Mouse (Mus musculus) midbrain, embryonic 10.5 days (tissue): ENCODE results near the gene Amn. TPM values are rescaled to one million over a fixed set of nuclear protein-coding genes. Genes with fewer than 3 reads are reported as not detected.

Experiments
- DNase-seq: peaks from one replicate; pipeline ENCODE4 v3.0.0-alpha.2; 2017; ENCODE audit warnings: low spot score
- H3K27ac ChIP-seq: fragments of 300-500 bp; sonication (generic); replicated peaks from 2 replicates; pipeline ENCODE4 v1.5.1; 2016; ENCODE audit warnings: mild to moderate bottlenecking
- H3K27me3 ChIP-seq: fragments of 300-500 bp; sonication (generic); 2 replicates; pipeline ENCODE4 v1.6.1; 2016; ENCODE audit warnings: low read depth, mild to moderate bottlenecking; ENCODE audit not compliant: poor library complexity, severe bottlenecking
- H3K36me3 ChIP-seq: fragments of 300-500 bp; sonication (generic); 2 replicates; pipeline ENCODE4 v1.6.1; 2016; ENCODE audit warnings: mild to moderate bottlenecking, moderate library complexity
- H3K4me1 ChIP-seq: fragments of 300-500 bp; sonication (generic); 2 replicates; pipeline ENCODE4 v1.6.1; 2016
- H3K4me3 ChIP-seq: fragments of 300-500 bp; sonication (generic); 2 replicates; pipeline ENCODE4 v1.5.1; 2016; ENCODE audit warnings: mild to moderate bottlenecking, moderate library complexity
- H3K9me3 ChIP-seq: fragments of 300-500 bp; sonication (generic); replicated peaks from 2 replicates; pipeline ENCODE4 v1.6.1; 2016; ENCODE audit warnings: mild to moderate bottlenecking
- WGBS: fragments of 180-500 bp; shearing (Covaris S2); methylation state at CpG from one replicate; pipeline ENCODE4 v1.1.7; 2016; 5-methylcytosine and 5-hydroxymethylcytosine counted together
- polyA plus RNA-seq: library from polyadenylated mRNA; unstranded; fragments of >200 nt; fragmentation: Nextera tagmentation; extraction: Ambion mirVana; gene quantifications from 2 replicates; pipeline ENCODE4 v1.2.1, GENCODE M21; 2016

Amn gene
- polyA plus RNA-seq, 1 experiment from 2014 or later, result 0.11 TPM

DNA sequence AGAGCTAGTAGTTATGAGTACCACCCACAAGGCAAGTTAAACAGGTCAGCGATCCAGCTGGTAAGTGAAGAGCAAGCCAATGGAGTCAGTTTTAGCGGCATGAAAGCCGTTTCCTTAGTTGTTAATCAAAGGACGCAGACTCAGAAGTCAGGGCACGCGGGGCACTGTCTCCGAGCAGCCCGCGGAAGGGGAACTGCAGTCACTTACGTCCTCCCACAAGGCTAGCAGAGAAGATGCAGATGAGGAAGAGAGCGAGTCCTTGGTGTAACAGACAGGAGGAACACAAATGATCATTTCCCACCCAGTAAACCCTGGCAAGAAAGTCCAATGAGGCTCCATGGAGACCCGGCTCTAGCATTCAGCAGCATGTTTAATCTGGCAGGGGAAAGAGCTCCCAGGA lies 38.4 kb downstream of the Amn start:
- 91% methylated on average over 12 of the region's 12 CpGs for WGBS
- H3K9me3 ChIP-seq, result no peaks in the 10 kb centered on the region
- H3K27ac ChIP-seq, result no peak overlapping the region
- H3K4me1 ChIP-seq, result no peaks in the 10 kb centered on the region
- H3K36me3 ChIP-seq, result peaks cover 97% of the 10 kb centered on the region
- no peak overlapping the region for H3K4me3 ChIP-seq
- H3K27me3 ChIP-seq, result no peaks in the 10 kb centered on the region
- DNase-seq, result no peak

DNA sequence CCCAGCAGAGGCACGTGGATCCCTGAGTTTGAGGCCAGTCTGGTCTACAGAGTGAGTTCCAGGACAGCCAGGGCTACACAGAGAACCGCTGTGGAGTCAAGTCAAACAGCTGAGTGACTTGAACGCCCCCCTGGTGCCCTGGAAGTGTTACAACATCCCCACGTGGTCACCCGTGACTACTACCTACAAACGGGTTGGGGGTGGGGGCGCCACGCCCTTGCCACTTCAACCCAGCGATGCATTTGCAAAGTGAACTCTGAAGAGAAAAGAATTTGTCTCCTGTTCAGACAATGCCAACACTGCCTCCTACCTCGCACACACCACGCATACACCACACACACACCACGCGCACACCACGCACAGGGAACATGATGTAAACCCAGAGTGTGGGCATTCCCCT lies 39.0 kb downstream of the Amn start:
- no peak overlapping the region for H3K4me3 ChIP-seq
- H3K27ac ChIP-seq, result no peak overlapping the region
- H3K9me3 ChIP-seq, result no peaks in the 10 kb centered on the region
- DNase-seq, result no peak
- H3K4me1 ChIP-seq, result no peaks in the 10 kb centered on the region
- H3K27me3 ChIP-seq, result no peaks in the 10 kb centered on the region
- peaks cover 97% of the 10 kb centered on the region for H3K36me3 ChIP-seq
- 90% methylated on average over 14 of the region's 14 CpGs for WGBS

DNA sequence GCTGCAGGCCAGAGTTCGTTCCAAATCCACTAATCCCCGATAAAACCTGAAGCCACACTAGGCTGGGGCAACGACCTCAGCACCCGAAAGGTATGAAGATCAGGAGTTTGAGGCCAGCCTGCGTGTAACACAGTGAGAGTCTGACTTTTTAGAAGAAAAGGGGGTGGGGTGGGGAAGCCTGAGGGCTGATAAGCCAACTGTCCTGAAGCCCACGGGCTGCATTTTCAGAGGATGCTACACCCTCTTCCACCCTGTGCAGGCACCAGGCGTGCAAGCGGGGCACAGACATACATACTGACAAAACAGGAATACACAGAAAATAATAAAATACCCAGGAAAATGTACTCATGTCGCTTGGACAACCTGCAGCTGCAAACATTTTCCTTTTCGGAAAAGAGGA lies 40.9 kb downstream of the Amn start:
- Histone ChIP-seq H3K4me1 (no peaks in the 10 kb centered on the region), H3K36me3 (peaks cover 97% of the 10 kb centered on the region), H3K4me3 (no peak overlapping the region), H3K27me3 (no peaks in the 10 kb centered on the region), H3K9me3 (no peaks in the 10 kb centered on the region), H3K27ac (no peak overlapping the region)
- DNase-seq, result no peak
- WGBS, result 93% methylated on average over 10 of the region's 10 CpGs

DNA sequence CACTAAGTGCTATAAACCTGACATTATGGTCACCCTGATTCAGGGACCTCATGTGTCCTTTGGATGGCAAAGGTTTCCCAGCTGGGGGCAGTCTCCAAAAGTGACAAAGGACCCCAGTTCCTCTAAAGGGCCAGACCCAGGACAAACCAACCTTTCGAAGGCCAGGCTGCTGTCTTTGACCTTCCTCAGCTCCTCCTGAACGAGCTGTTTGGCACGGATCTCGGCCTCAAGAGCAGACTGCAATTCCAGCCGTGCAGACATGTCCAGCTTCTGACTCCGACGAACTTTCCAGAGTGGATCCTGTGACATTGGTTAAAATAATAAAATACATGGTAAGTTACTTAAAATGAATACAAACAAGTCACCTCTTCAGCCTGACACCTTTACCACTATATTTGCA lies 43.4 kb downstream of the Amn start:
- no peaks in the 10 kb centered on the region for H3K9me3 ChIP-seq
- H3K27ac ChIP-seq, result no peak overlapping the region
- H3K4me3 ChIP-seq, result no peak overlapping the region
- H3K4me1 ChIP-seq, result no peaks in the 10 kb centered on the region
- peaks cover 100% of the 10 kb centered on the region for H3K36me3 ChIP-seq
- H3K27me3 ChIP-seq, result no peaks in the 10 kb centered on the region
- no peak for DNase-seq
- 96% methylated on average over 7 of the region's 7 CpGs for WGBS

DNA sequence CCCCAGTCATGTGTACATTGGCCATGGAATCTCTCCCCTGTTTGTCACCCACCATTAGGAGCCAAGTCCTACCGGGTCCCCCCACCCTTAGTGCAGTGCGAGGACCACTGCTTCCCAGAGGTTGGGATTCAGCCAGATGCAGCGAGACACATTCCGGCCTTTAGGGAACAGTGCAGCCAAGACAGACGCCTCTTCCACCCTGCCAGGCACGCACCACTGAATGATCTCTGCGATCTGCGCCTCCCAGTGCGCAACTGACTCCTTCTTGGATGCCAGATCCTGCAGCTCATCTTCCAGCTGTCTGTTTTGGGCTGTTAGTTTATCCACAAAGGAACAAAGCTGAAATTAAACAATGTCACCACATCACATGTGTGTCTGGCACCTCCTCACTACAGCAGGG lies 46.8 kb downstream of the Amn start:
- H3K27me3 ChIP-seq, result no peaks in the 10 kb centered on the region
- WGBS, result 94% methylated on average over 9 of the region's 9 CpGs

DNA sequence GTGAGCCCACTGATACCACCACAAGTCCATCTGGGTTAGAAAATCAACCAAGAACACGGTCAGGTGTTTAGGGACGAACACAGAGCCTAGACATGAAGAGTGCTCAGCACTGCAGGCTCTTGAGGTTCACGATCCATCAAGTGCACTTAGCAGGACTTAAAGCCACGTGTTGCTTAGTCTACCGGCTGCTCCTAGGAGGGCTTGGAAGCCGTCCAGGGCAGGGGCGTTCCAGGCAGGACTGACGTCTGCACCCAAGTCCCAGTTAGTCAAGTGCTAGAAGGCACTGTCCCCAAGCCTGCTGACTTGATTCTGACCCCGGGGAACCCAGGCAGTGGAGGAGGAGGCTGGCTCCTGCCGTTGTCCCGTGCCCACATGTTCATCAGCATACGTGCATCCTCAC lies 49.7 kb downstream of the Amn start:
- H3K36me3 ChIP-seq, result peaks cover 100% of the 10 kb centered on the region
- DNase-seq, result no peak
- WGBS, result 92% methylated on average over 12 of the region's 12 CpGs

More for the DNA sequence above, 46.8 kb downstream of the Amn start:
- H3K4me3 ChIP-seq, result no peak overlapping the region
- H3K27ac ChIP-seq, result no peak overlapping the region
- peaks cover 100% of the 10 kb centered on the region for H3K36me3 ChIP-seq
- DNase-seq, result no peak
- no peaks in the 10 kb centered on the region for H3K9me3 ChIP-seq
- H3K4me1 ChIP-seq, result no peaks in the 10 kb centered on the region

DNA sequence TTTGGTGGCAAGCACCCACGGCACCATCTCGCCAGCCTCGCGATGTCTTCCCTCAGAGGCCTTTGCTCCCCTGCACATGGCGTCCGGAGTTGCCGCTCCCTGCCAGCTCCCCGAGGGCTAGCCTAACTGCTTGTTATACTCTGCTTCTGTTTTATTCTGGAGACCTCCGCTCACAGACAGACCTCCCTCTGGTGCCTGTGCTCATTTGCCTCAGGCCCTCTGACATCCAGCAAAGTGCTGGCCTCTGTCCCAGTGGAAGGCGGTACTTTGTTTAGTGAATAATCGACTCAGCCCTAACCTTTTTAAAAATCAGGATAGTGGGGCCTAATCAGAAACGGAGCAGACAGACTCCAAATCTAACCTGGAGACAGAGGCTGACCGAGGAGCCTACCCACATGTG lies 50.9 kb downstream of the Amn start:
- Histone ChIP-seq H3K36me3 (peaks cover 100% of the 10 kb centered on the region), H3K27me3 (no peaks in the 10 kb centered on the region)
- 94% methylated on average over 13 of the region's 13 CpGs for WGBS

More for the DNA sequence above, 49.7 kb downstream of the Amn start:
- Histone ChIP-seq H3K9me3 (no peaks in the 10 kb centered on the region), H3K4me1 (no peaks in the 10 kb centered on the region), H3K27ac (no peak overlapping the region), H3K4me3 (no peak overlapping the region), H3K27me3 (no peaks in the 10 kb centered on the region)

DNA sequence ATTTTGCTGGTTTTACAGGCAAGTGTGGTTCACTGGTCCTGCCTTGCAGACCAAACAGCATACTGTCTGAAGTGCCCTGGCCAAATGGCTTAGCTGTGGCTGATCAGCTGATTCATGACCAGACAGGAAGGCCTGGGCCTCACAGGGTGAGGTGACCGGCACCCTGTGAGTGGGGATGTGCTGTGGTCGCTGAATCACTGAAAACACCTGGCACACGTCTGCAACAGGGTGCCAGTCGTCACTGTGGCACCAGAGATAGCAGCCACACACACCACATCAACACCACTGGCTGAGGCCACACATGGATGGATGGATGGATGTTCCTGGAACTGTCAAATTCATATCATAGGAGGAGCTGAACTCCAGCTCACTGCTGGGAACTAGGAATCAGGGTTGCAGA lies 52.5 kb downstream of the Amn start:
- Histone ChIP-seq H3K9me3 (no peaks in the 10 kb centered on the region), H3K4me3 (no peak overlapping the region), H3K27ac (no peak overlapping the region), H3K36me3 (peaks cover 100% of the 10 kb centered on the region), H3K27me3 (no peaks in the 10 kb centered on the region), H3K4me1 (peaks cover 8% of the 10 kb centered on the region; the same call in 1 of the 2 replicates)
- no peak for DNase-seq
- 94% methylated on average over 4 of the region's 4 CpGs for WGBS

More for the DNA sequence above, 50.9 kb downstream of the Amn start:
- Histone ChIP-seq H3K9me3 (no peaks in the 10 kb centered on the region), H3K27ac (no peak overlapping the region), H3K4me3 (no peak overlapping the region), H3K4me1 (peaks cover 8% of the 10 kb centered on the region; the same call in 1 of the 2 replicates)
- no peak for DNase-seq

DNA sequence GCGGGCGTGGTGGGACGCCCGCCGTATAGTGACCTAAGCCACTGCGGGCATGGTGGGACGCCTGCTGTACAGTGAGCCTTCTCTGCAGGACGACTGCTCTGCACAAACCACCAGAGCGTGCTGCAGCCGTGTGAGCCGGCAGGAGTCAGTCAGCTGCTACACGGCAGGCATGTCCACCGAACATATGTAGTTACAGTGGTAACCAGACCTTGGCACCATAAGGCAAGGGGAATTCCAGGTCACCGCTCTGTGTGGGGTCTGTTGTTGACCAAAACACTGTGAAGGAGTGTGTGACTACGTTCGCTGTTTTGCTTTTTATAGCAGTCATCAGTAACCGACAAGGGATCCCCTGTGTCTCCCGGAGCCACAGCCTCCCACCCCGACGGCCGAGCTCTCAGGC lies 53.6 kb downstream of the Amn start:
- WGBS, result 96% methylated on average over 21 of the region's 21 CpGs
- H3K4me1 ChIP-seq, result peaks cover 8% of the 10 kb centered on the region; the same call in 1 of the 2 replicates
- H3K4me3 ChIP-seq, result no peak overlapping the region
- no peaks in the 10 kb centered on the region for H3K9me3 ChIP-seq
- H3K27me3 ChIP-seq, result no peaks in the 10 kb centered on the region
- no peak for DNase-seq
- no peak overlapping the region for H3K27ac ChIP-seq
- H3K36me3 ChIP-seq, result peaks cover 100% of the 10 kb centered on the region

DNA sequence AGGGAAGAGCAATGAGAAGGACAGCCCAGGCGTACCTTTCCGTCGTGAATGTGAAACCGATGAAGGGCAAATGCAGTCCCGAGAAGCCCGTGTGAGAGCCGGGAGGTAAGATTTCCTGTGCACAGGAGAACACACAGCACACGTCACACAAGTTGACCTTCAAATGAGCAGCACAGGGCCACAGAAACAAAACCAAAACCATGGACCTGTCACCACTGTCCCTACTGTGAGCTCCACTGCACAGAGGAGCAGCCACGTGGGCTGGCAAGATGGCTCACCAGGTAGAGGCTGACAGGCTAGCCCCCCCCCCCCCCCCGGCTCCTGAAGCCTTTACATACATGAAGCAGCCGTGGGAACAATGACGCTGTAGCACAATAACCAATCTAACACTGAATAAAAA lies 54.1 kb downstream of the Amn start:
- Histone ChIP-seq H3K36me3 (peaks cover 100% of the 10 kb centered on the region), H3K27ac (no peak overlapping the region), H3K9me3 (no peaks in the 10 kb centered on the region), H3K27me3 (no peaks in the 10 kb centered on the region), H3K4me1 (peaks cover 8% of the 10 kb centered on the region; the same call in 1 of the 2 replicates), H3K4me3 (no peak overlapping the region)
- DNase-seq, result no peak
- WGBS, result 97% methylated on average over 12 of the region's 12 CpGs

DNA sequence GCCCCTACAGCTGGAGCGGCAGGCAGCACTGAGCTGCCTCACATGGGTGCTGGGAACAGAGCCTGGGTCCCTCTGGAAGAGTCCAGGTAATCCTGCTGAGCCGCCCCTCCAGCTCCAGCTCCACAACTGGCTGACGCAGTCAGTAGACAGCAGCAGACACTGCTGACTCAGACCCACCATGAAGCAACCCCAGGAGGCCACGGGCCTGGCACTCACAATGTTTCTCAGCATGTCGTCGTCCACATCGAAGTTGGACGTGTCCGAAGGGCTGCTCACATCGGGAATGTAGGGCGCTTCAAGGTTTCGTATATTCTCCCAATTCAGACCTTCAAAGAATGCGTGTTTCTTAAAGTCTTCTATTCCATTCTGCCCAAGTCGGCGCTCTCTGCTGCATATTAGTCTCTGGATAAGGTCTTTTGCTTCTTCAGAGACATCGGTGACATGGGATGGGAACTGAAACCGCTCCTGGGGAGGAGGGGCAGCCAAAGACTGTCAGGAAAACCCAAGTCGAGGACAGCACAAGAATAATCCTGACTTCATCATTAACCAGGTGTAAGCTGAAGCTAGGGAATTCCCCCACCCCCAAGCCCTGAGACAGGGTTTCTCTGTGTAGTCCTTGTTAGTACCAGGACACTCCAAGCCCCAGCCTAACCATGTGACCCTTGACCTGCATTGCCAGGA lies 55.0 kb downstream of the Amn start:
- WGBS, result 96% methylated on average over 18 of the region's 18 CpGs
- DNase-seq, result no peak
- peaks cover 8% of the 10 kb centered on the region; the same call in 1 of the 2 replicates for H3K4me1 ChIP-seq
- no peak overlapping the region for H3K27ac ChIP-seq
- H3K36me3 ChIP-seq, result peaks cover 99% of the 10 kb centered on the region
- H3K4me3 ChIP-seq, result no peak overlapping the region
- no peaks in the 10 kb centered on the region for H3K27me3 ChIP-seq
- no peaks in the 10 kb centered on the region for H3K9me3 ChIP-seq
